Mouse (Mus musculus) kidney, embryonic 16.5 days (tissue): ENCODE results near the gene Myo9a. TPM values are rescaled to one million over a fixed set of nuclear protein-coding genes. Genes with fewer than 3 reads are reported as not detected.
"Not testable (repeated sequence)": the region's sequence is repeated elsewhere in the genome, so short reads cannot be mapped to it uniquely, and the experiment has no call there.

Source experiments
- ATAC-seq: fragments of 200-750 bp; cut with Nextera tagmentation; 2 replicates; pipeline ENCODE4 v1.8.0; 2017; ENCODE audit warnings: moderate TSS enrichment; ENCODE audit not compliant: low FRiP score, low TSS enrichment
- H3K27ac ChIP-seq: fragments of 300-500 bp; sonication (generic); 2 replicates; pipeline ENCODE4 v1.5.1; 2014; ENCODE audit warnings: low read length
- H3K27me3 ChIP-seq: fragments of 300-500 bp; sonication (generic); 2 replicates; pipeline ENCODE4 v1.6.1; 2014; ENCODE audit warnings: low read length, control low read depth, mixed read lengths; ENCODE audit not compliant: insufficient read depth
- H3K36me3 ChIP-seq: fragments of 300-500 bp; sonication (generic); 2 replicates; pipeline ENCODE4 v1.6.1; 2014; ENCODE audit warnings: low read length, control low read depth, mixed read lengths; ENCODE audit not compliant: insufficient read depth
- H3K4me1 ChIP-seq: fragments of 300-500 bp; sonication (generic); 2 replicates; pipeline ENCODE4 v1.6.1; 2014; ENCODE audit warnings: low read length, control low read depth, mixed read lengths; ENCODE audit not compliant: insufficient read depth
- H3K4me2 ChIP-seq: fragments of 300-500 bp; sonication (generic); replicated peaks from 2 replicates; pipeline ENCODE4 v1.6.1; 2014; ENCODE audit warnings: low read depth, low read length
- H3K4me3 ChIP-seq: fragments of 300-500 bp; sonication (generic); 2 replicates; pipeline ENCODE4 v1.5.1; 2014; ENCODE audit warnings: mild to moderate bottlenecking, low read length
- H3K9ac ChIP-seq: fragments of 300-500 bp; sonication (generic); replicated peaks from 2 replicates; pipeline ENCODE4 v1.6.1; 2014; ENCODE audit warnings: low read length
- H3K9me3 ChIP-seq: fragments of 300-500 bp; sonication (generic); 2 replicates; pipeline ENCODE4 v1.6.1; 2016; ENCODE audit warnings: low read length, control low read depth
- WGBS: fragments of 180-500 bp; shearing (Covaris S2); extraction: QIAGEN DNeasy Blood & Tissue Kit; methylation state at CpG from one replicate; pipeline ENCODE4 v1.1.7; 2014; 5-methylcytosine and 5-hydroxymethylcytosine counted together
- polyA plus RNA-seq: library from polyadenylated mRNA; unstranded; fragments of >200 nt; fragmentation: Nextera tagmentation; extraction: Ambion mirVana; gene quantifications from 2 replicates; pipeline ENCODE4 v1.2.1, GENCODE M21; 2015

Myo9a gene
- polyA plus RNA-seq, 1 experiment from 2014 or later: 18.2 TPM

DNA sequence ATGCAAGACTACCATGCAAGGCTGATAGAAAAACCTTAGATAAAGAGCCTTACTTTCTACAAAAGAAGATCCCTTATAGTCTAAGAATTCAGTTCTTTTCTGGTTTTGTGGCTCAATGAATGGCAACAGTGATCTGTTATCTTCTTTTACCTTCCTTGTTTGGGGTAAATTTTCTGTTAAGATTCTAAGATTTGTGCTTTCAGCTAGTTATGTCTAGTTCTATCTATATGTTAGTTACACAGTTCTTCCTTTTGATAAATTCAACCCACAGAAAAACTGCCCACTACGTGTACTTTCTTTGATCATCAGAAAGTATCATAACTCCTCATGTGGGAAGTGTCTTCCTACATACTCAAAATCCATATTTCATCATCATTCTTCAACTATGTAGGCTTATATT lies 164.1 kb downstream of the Myo9a start:
- H3K27me3 ChIP-seq: no peaks in the 10 kb centered on the region
- no peak overlapping the region for H3K9ac ChIP-seq
- no peak for ATAC-seq
- no peaks in the 10 kb centered on the region for H3K4me1 ChIP-seq
- H3K4me3 ChIP-seq: no peak overlapping the region
- H3K36me3 ChIP-seq: peaks cover 8% of the 10 kb centered on the region; the same call in 1 of the 2 replicates
- 95% methylated on average over 1 of the region's 1 CpGs for WGBS
- H3K4me2 ChIP-seq: no peak overlapping the region
- no peaks in the 10 kb centered on the region for H3K9me3 ChIP-seq
- no peak overlapping the region for H3K27ac ChIP-seq

DNA sequence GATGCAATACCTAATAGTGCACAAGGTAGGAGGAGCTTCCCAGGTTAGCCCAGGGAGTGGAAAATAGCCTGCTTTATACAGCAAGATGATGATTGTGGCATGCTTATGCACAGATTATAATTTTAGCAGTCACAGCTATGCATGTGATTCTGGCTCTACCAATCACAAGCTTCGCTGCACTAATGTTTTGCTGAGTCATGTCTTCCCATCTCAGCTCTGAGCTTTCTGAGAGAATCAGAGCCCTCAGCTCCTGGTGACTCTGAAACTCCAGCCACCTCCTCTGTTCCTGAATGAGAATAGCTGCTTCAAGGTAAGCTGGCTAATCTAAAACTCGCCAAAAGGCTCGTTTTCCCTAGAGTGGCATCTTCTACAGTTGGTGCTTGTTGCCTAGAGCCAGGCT lies 179.6 kb downstream of the Myo9a start:
- H3K27ac ChIP-seq: no peak overlapping the region
- no peak overlapping the region for H3K4me2 ChIP-seq
- H3K27me3 ChIP-seq: no peaks in the 10 kb centered on the region
- ATAC-seq: no peak
- WGBS: 76% methylated on average over 3 of the region's 3 CpGs
- H3K9me3 ChIP-seq: no peaks in the 10 kb centered on the region
- H3K36me3 ChIP-seq: 0 out of 2 replicates have a peak, but pooled peaks cover 11% of the 10 kb centered on the region
- peaks cover 4% of the 10 kb centered on the region; the same call in 1 of the 2 replicates for H3K4me1 ChIP-seq
- H3K4me3 ChIP-seq: no peak overlapping the region
- no peak overlapping the region for H3K9ac ChIP-seq

DNA sequence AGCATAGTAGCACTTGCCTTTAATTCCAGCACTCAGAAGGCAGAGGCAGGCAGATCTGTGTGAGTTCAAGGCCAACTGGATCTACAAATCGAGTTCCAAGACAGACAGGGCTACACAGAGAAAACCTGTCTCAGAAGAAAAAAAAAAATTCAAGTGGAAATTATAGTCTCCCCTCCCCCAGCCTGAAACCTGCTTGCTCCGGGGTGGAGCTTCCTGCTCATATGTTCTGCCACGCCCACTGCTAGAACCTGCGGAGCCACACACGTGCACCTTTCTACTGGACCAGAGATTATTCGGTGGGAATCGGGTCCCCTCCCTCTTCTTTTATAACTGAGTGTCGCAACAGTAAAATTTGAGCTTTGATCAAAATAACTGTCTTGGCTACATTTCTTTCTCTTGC lies 185.2 kb downstream of the Myo9a start:
- not testable (repeated sequence) for H3K27ac ChIP-seq, H3K9me3 ChIP-seq, H3K36me3 ChIP-seq, H3K4me2 ChIP-seq, ATAC-seq, H3K4me3 ChIP-seq, H3K9ac ChIP-seq, H3K4me1 ChIP-seq, H3K27me3 ChIP-seq
- WGBS: 79% methylated on average over 8 of the region's 8 CpGs

DNA sequence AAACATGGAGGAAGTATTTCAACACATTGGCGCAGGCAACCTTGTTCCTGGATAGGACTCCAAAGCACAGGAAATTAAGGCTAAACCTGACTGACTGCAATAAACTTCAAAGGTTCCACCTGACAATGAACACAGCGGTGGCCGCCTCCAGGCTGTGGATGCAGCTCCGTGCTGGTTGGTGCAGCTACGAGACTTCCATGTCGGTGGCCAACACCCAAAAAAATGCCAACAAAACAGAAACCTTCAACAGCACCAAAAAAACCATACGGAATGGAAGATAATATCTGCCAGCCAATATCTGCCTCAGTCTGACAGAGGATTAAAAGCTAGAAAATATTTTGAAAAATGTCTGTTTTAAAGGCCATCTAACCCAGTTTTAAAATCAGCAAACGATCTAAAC lies 187.8 kb downstream of the Myo9a start:
- H3K9ac ChIP-seq: no peak overlapping the region
- WGBS: 73% methylated on average over 8 of the region's 8 CpGs
- H3K27ac ChIP-seq: no peak overlapping the region
- H3K27me3 ChIP-seq: no peaks in the 10 kb centered on the region
- H3K4me3 ChIP-seq: no peak overlapping the region
- peaks cover 7% of the 10 kb centered on the region; the same call in 1 of the 2 replicates for H3K4me1 ChIP-seq
- no peaks in the 10 kb centered on the region for H3K9me3 ChIP-seq
- no peak overlapping the region for H3K4me2 ChIP-seq
- ATAC-seq: no peak
- H3K36me3 ChIP-seq: no peaks in the 10 kb centered on the region

DNA sequence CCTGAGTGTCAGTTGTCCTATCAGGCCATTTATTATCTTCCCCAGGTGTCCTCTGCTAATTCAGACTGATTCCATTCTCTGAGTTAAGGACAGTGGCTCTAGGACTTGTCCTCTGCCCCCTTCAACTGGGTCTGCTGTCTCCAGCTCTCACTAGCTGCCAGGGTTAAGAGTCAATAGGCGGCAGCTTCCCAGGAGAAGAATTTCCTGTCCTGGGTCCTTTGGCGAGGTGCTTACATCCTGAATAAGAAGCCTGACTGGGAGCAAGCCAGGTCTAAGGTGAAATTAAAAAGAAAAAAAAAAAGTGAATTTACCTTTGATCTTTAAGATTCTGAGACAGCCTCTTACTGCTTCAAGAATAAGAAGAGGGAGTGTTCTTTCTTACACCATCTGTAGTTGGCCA lies 189.0 kb downstream of the Myo9a start:
- no peak for ATAC-seq
- Histone ChIP-seq H3K36me3 (no peaks in the 10 kb centered on the region), H3K4me1 (peaks cover 7% of the 10 kb centered on the region; the same call in 1 of the 2 replicates), H3K4me2 (no peak overlapping the region), H3K27ac (no peak overlapping the region), H3K9ac (no peak overlapping the region), H3K9me3 (no peaks in the 10 kb centered on the region), H3K27me3 (no peaks in the 10 kb centered on the region), H3K4me3 (no peak overlapping the region)
- WGBS: 56% methylated on average over 2 of the region's 2 CpGs

DNA sequence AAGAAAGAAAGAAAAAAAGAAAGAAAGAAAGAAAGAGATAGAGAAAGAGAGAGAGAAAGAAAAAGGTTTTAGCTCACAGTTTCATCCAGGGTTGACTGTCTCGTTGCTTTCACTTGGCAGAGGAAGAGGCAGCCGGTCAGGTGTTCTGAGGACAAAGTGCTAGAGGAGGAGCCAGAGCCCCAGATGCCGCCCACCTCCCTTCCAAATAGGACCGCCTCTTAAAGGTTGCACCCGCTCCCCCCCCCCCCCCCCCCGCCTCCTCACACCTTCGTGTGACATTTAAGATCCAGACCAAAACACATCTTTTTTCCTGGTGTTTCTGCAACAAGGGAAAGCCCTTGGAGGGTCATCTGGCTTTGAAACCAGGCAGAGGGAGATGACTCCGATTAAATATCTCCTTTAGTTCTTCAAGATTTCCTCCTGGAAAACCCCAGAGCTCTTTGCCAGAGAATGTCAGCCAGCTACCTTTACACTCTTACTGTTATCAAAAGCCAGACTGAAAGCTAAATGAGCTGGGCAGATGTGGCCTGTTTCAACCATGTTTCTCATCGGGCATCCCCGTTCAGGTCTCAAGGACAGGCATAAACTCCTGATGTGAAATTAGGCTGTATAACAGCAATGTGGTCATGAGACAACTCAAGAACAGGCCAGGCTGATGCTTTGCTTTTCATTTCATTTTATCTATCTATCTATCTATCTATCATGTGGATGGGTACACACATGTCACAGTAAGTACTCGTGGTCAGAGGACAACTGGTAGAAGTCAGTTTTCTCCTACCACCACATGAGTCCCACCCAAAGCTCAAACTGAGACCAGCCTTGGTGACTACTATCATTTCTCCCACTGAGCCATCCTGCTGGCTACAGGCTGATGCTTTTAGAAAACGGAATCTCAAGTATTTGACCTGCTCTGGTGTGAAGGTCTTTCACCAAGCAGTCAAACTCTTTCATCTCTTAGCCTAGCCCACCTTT lies 190.5 kb downstream of the Myo9a start:
- H3K4me3 ChIP-seq: no peak overlapping the region
- H3K9ac ChIP-seq: no peak overlapping the region; the same call in 1 of the 2 replicates
- no peak overlapping the region for H3K27ac ChIP-seq
- no peaks in the 10 kb centered on the region for H3K9me3 ChIP-seq
- WGBS: 60% methylated on average over 11 of the region's 12 CpGs
- H3K4me1 ChIP-seq: peaks cover 7% of the 10 kb centered on the region; the same call in 1 of the 2 replicates
- H3K36me3 ChIP-seq: no peaks in the 10 kb centered on the region
- no peaks in the 10 kb centered on the region for H3K27me3 ChIP-seq
- no peak for ATAC-seq
- H3K4me2 ChIP-seq: no peak overlapping the region

DNA sequence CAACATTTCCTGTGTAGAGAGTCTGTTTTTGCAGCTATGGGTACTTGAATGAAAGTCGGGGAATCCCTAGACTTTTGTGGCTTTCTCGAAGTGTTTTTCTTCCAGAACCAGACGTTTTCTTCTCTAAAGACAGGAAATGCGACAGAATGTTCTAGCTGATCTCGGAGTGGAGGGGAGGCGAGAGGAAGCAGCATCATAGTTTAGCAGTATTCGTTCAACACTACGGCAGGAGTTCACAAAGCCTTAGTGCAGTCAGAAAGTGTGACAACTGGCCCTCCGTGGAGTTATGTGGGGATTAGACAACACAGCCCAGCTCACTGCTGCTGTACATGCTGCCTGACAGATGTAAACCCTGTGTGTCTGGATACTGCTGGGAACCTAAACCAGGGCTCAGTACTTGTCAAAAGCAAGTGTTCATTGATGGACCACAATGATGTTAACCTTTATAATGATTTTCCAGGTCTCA lies 191.2 kb downstream of the Myo9a start:
- Histone ChIP-seq H3K27ac (no peak overlapping the region), H3K4me2 (no peak overlapping the region), H3K9ac (peak overlapping the region; percentile 30; the same call in 1 of the 2 replicates), H3K4me3 (no peak overlapping the region), H3K36me3 (no peaks in the 10 kb centered on the region), H3K27me3 (no peaks in the 10 kb centered on the region), H3K4me1 (peaks cover 7% of the 10 kb centered on the region; the same call in 1 of the 2 replicates), H3K9me3 (no peaks in the 10 kb centered on the region)
- ATAC-seq: no peak
- 53% methylated on average over 9 of the region's 9 CpGs for WGBS

DNA sequence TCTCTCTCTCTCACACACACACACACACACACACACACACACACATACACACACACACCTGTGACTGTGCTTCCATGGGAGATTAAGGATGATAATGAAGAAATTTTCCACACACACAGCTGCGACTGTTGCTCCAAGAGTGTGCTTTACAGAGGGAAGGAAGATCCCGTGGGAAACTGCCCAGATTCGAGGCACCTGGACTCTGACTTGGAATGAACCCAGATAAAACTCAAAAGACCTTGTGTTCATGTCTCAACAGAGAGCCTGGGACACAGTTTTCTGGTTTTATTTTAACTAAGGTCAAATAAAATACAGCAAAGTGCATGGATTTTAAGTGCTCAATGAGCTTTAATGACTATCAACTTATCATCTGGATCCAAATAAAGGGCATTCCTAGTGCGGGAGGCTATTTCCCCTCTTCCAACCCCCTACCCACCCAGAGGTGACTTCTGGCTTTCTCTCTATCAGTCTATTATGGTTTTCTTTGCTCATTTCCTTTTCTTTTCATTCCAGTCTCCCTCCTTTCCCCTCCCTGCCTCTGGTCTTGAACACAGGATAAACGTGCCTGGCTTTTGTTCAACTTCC lies 191.9 kb downstream of the Myo9a start:
- H3K27ac ChIP-seq: no peak overlapping the region
- H3K4me1 ChIP-seq: peaks cover 7% of the 10 kb centered on the region; the same call in 1 of the 2 replicates
- no peak overlapping the region for H3K9ac ChIP-seq
- no peaks in the 10 kb centered on the region for H3K27me3 ChIP-seq
- H3K4me2 ChIP-seq: no peak overlapping the region
- no peaks in the 10 kb centered on the region for H3K9me3 ChIP-seq
- H3K36me3 ChIP-seq: no peaks in the 10 kb centered on the region
- no peak overlapping the region for H3K4me3 ChIP-seq
- no peak for ATAC-seq
- WGBS: 43% methylated on average over 5 of the region's 5 CpGs

DNA sequence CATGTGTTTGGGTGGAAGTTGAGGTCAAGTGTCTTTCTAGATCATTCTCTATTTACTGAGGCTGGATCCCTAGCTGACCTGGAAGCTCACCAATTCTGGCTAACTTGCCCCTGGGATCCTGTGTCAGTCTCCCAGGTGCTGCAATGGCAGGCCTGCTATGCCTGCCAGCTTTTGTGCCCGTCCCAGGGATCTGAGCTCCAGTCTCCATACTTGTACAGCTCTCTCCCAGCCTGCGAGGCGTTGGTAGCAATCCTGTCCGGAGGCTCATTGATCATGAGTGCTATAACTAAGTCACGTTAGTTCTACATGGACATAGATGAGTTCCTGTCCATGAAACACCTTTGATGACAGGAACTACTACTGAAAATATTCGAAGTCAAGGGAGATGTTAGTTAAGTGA lies 193.1 kb downstream of the Myo9a start:
- Histone ChIP-seq H3K4me3 (no peak overlapping the region), H3K27me3 (no peaks in the 10 kb centered on the region), H3K27ac (no peak overlapping the region), H3K4me2 (no peak overlapping the region), H3K36me3 (no peaks in the 10 kb centered on the region), H3K9me3 (no peaks in the 10 kb centered on the region), H3K4me1 (peaks cover 7% of the 10 kb centered on the region; the same call in 1 of the 2 replicates), H3K9ac (no peak overlapping the region)
- 90% methylated on average over 6 of the region's 6 CpGs for WGBS
- ATAC-seq: no peak

DNA sequence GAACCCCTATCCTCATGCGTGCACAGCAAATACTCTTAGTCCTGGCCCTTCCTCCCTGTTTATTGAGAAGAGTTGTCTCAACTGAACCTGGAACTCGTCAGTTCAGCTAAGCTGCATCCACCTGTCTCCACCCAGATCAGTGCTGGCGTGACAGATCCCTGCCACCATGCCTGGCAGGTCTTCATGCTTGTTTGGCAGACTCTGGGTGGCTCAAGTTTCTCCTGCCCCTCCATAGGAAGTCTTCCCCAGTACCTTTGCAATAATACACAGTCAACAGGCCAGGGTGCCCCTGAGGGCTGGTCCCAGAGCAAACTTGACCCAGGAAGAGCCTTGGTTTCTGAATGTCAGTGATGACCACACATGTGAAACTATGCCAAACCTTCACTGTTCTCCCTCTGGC lies 194.5 kb downstream of the Myo9a start:
- H3K36me3 ChIP-seq: no peaks in the 10 kb centered on the region
- no peaks in the 10 kb centered on the region for H3K9me3 ChIP-seq
- peaks cover 7% of the 10 kb centered on the region; the same call in 1 of the 2 replicates for H3K4me1 ChIP-seq
- no peak overlapping the region for H3K4me3 ChIP-seq
- no peak for ATAC-seq
- no peak overlapping the region for H3K4me2 ChIP-seq
- H3K9ac ChIP-seq: no peak overlapping the region
- no peak overlapping the region for H3K27ac ChIP-seq
- WGBS: 56% methylated on average over 3 of the region's 3 CpGs
- H3K27me3 ChIP-seq: no peaks in the 10 kb centered on the region
